Mouse (Mus musculus) megakaryocyte, embryonic 14.5 days (primary cell): ENCODE measurements at regions not wholly inside any gene's neighbourhood (a gene's known extent, or its start where the extent isn't known, plus 50 kb on each side); places are given as distances from the start of the nearest gene placed in this dataset.

Source experiments
- H3K27me3 ChIP-seq: replicated peaks from 2 replicates; pipeline ENCODE3; 2012; ENCODE audit warnings: inconsistent platforms
- H3K36me3 ChIP-seq: replicated peaks from 2 replicates; pipeline ENCODE3; 2012; ENCODE audit warnings: low read length, inconsistent platforms, mixed read lengths
- H3K4me1 ChIP-seq: 2 replicates; pipeline ENCODE4 v1.6.1; 2012; ENCODE audit warnings: inconsistent platforms
- H3K4me3 ChIP-seq: replicated peaks from 2 replicates; pipeline ENCODE3; 2012; ENCODE audit warnings: moderate library complexity, mild to moderate bottlenecking, inconsistent platforms
- H3K9me3 ChIP-seq: 2 replicates; pipeline ENCODE4 v1.6.1; 2012; ENCODE audit warnings: inconsistent platforms
- FLI1 ChIP-seq: IDR thresholded peaks from 2 replicates; pipeline ENCODE4 v1.6.1; 2012; ENCODE audit warnings: low read length, inconsistent platforms, mixed read lengths
- GATA1 ChIP-seq: IDR thresholded peaks from 3 replicates; pipeline ENCODE4 v1.6.1; 2012; ENCODE audit warnings: mixed read lengths, low read length, inconsistent platforms, borderline replicate concordance

DNA sequence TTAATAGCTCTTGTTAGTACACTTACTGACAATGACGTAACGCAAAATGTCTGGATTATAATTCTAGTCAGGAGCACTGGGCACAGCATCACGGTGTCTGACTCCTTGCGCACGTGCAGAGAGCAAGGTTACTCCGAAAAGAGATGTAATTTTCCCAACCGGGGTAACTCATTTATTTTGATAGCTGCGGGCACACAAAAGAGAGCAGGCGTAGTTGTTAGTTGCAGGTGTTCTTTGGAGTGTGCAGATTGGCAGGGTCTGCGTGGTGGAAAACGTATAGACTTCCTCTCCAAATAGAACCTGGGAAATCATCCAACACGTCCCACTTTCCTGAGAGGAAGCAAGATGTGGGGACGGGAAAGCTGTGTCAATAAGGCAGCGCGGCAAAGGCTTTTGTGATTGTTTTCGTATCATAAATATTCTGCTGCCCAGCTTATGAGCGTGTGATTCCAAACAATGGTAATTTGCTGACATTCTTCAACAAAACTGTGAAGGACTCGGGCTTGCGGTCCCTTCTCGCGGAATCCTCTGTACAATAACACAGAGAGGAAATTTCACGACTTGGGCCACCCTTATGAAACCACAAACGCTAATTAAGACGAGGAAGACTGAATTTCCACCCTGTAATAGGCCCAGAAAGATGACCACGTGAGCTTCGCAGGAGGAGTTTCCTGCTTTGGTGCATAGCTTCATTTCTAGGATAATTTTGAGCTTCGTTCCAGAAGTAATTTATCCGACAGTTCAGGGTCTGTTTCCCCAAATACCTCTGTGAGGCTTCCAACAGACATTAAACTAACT, 163.3 kb downstream of the Plk2 start:
- Histone ChIP-seq H3K36me3 (no peaks in the 10 kb centered on the region), H3K4me1 (peaks cover 42% of the 10 kb centered on the region), H3K4me3 (no peak overlapping the region), H3K27me3 (no peaks in the 10 kb centered on the region), H3K9me3 (no peaks in the 10 kb centered on the region)
- TF ChIP-seq GATA1: no peak

DNA sequence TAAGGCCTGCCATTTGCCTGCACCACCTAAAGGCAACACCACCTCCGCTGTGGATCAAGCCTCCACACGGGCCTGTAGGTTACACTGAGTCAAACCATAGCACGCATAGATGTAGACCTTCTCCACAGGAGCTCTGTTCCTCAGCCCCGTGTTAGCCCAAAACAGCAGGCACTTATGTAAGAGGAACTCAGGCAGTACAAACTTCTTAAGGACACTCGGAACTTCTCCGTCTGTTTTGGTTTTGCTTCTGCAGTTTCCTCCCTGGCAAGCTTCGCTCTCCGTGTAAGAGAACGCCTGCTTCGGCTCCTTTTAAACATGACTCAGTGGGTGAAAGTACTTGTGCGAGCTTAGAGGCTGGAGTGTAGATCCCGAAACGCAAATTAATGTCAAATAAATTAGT, 165.7 kb downstream of the Plk2 start:
- H3K4me1 ChIP-seq: peaks cover 60% of the 10 kb centered on the region
- TF ChIP-seq FLI1 (no peak), GATA1 (no peak)
- H3K27me3 ChIP-seq: no peaks in the 10 kb centered on the region
- H3K4me3 ChIP-seq: peak overlapping the region; percentile 64
- H3K9me3 ChIP-seq: no peaks in the 10 kb centered on the region
- H3K36me3 ChIP-seq: no peaks in the 10 kb centered on the region

DNA sequence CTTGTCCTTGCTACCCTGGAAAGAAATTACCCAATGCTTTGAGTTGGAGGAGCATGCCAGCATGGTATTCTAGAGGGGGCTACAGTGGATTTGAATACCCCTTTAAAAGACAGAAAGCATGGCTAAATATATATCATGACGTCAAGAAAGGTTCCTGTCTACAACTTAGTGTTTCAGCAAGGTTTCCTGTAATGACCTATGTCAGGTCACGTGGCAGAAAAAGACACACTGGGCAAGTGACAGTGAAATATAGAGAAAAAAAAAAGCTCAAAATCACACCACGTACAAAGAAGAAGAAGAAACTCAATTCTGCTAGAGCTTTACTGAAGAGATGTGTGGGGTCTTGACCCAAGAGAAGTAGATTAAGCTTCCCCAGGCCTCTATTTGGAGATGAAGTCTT, 167.7 kb downstream of the Plk2 start:
- H3K36me3 ChIP-seq: no peaks in the 10 kb centered on the region
- H3K27me3 ChIP-seq: no peaks in the 10 kb centered on the region
- TF ChIP-seq GATA1 (no peak), FLI1 (no peak)
- no peaks in the 10 kb centered on the region for H3K9me3 ChIP-seq
- no peak overlapping the region for H3K4me3 ChIP-seq
- peaks cover 57% of the 10 kb centered on the region for H3K4me1 ChIP-seq

GRCm38 (mm10) chr13:110562902-110563301, 168.1 kb downstream of the Plk2 start:
- Histone ChIP-seq H3K9me3 (no peaks in the 10 kb centered on the region), H3K4me3 (no peak overlapping the region), H3K4me1 (peaks cover 55% of the 10 kb centered on the region), H3K36me3 (no peaks in the 10 kb centered on the region), H3K27me3 (no peaks in the 10 kb centered on the region)
- TF ChIP-seq GATA1 (no peak), FLI1 (no peak)

DNA sequence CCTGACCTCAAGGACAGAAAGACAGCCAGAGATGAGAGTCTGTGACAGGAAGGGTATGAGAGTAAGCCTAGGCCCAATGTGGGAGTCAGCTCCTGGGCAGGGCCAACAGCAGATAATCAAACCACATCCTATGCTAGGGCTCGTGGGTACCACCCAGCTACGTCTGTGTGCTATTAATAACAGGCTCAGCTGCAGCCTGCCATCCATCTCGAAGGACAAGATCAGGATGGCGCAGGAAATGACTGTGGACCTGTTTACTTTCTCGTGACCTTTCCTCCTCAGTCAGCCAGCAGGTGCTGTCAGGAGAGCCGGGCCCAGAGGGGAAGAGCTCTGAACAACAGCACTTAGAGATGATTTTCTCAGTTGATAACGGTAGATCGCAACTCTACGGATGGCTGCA, 169.1 kb downstream of the Plk2 start:
- Histone ChIP-seq H3K27me3 (no peaks in the 10 kb centered on the region), H3K36me3 (no peaks in the 10 kb centered on the region), H3K4me1 (peaks cover 55% of the 10 kb centered on the region), H3K4me3 (peak overlapping the region; percentile 71), H3K9me3 (no peaks in the 10 kb centered on the region)
- TF ChIP-seq GATA1 (peak; percentile 65; the same call in 1 of the 3 replicates), FLI1 (no peak)

DNA sequence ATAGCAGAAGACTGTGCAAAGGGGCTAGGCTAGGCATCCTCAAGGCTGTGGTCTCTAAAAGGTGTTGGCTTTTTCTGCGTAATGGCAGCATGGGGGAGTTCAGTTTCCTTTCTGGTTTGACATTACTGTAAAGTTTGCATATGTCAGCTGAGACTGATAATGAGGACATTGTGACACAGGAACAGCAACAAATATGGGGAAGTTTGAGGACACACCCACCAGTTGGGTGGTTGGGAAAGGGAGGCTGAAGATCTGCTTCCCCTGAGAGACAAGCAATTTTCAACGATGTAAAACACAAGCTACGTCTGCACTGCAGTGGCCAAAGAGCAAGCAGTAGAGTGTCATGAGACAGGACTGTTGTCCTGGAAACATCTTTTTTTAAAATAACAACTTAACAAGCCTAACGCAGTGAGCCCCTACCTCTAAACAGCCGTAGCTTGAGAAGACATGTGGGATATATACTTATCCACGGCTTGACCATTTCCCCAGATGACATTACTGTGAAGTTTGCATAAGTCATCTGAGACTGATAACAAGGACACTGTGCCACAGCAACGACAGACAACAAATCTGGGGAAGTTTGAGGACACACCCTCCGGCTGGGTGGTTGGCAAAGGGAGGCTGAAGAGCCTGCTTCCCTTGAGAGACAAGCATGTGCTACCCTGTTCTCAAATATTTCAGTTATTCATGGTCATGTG, 173.8 kb downstream of the Plk2 start:
- Histone ChIP-seq H3K4me1 (peaks cover 39% of the 10 kb centered on the region), H3K9me3 (no peaks in the 10 kb centered on the region), H3K27me3 (peaks cover under 1% of the 10 kb centered on the region), H3K4me3 (no peak overlapping the region), H3K36me3 (no peaks in the 10 kb centered on the region)
- no peak for TF ChIP-seq FLI1
- TF ChIP-seq GATA1: no peak

DNA sequence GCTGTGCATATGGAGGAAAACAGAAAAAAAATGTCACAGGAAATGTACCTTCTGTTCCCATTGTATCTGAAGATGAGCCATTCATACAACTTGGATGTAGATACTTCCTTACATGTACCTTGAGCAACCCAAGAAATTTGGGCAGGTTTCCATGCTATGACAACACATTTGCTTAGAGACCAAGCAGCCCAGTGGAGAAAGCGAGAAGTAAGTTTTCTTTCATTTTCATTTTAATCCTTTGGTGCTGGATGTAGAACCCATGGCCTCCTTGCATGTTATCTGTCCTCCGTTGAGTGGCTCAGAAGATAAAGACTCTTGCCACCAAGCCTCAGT, 174.3 kb downstream of the Plk2 start:
- Histone ChIP-seq H3K36me3 (no peaks in the 10 kb centered on the region), H3K9me3 (no peaks in the 10 kb centered on the region), H3K4me1 (peaks cover 36% of the 10 kb centered on the region), H3K4me3 (no peak overlapping the region), H3K27me3 (peaks cover 1% of the 10 kb centered on the region)
- TF ChIP-seq GATA1 (no peak), FLI1 (no peak)

GRCm38 (mm10) chr13:110570386-110570785, 175.5 kb downstream of the Plk2 start:
- Histone ChIP-seq H3K4me3 (no peak overlapping the region), H3K4me1 (peaks cover 26% of the 10 kb centered on the region), H3K36me3 (no peaks in the 10 kb centered on the region), H3K27me3 (peaks cover 1% of the 10 kb centered on the region), H3K9me3 (no peaks in the 10 kb centered on the region)
- no peak for TF ChIP-seq FLI1
- TF ChIP-seq GATA1: no peak

- Histone ChIP-seq H3K4me1 (peaks cover 17% of the 10 kb centered on the region), H3K4me3 (no peak overlapping the region), H3K9me3 (no peaks in the 10 kb centered on the region), H3K27me3 (peaks cover 1% of the 10 kb centered on the region), H3K36me3 (no peaks in the 10 kb centered on the region)
- TF ChIP-seq GATA1 (no peak), FLI1 (no peak)
Observed at GRCm38 (mm10) chr13:110573360-110574065, 178.7 kb downstream of the Plk2 start.

DNA sequence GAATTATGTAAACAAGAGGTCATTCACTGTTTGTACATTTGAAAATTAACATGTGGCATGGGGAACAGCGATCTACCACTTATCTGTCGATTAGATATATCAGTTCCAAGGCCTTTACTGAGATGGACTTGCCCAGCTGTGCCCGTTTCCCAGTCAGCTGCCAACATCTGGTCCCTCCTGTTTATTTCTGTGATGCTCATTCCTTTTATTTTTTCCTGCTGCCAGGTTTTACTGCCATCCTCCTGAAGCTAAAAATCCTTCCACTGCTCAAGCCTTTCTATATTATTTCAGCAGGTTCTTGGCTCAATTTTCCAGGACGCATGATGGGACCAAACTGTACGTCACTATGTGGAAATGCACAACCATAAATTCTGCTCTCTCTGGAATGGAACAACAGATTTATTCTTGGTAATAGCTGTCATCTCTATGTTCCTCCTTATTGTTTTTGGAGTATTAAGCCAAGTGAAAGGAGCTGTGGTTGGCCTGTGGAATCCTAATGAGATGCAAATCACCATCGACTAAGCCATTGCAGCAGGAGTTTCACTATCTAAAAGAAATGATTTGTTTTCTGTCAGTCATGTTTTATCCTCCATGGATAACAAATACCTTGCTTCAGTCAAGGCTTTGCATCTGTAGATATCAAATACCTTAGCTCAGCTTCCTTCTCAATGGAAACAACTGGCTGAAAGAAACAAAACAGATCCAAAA, 180.1 kb downstream of the Plk2 start:
- Histone ChIP-seq H3K27me3 (peaks cover 1% of the 10 kb centered on the region), H3K4me3 (no peak overlapping the region), H3K4me1 (peaks cover 9% of the 10 kb centered on the region), H3K9me3 (no peaks in the 10 kb centered on the region), H3K36me3 (no peaks in the 10 kb centered on the region)
- TF ChIP-seq GATA1: no peak
- TF ChIP-seq FLI1: no peak
